Mouse (Mus musculus): ENCODE results near the gene Tab1. TPM values are rescaled to one million over a fixed set of nuclear protein-coding genes. Genes with fewer than 3 reads are reported as not detected.

Tab1 gene
- polyA plus RNA-seq, 1 experiment: 33.6 TPM

- no peaks in the 10 kb centered on the region for H3K4me1 ChIP-seq (ENCODE audit: control insufficient read depth, insufficient read depth, low read length)
- H3K27ac ChIP-seq (ENCODE audit: insufficient read depth, low read length): no peak overlapping the region
- TF ChIP-seq CTCF (IDR thresholded peaks at IDR 0.05; ENCODE audit: extremely low read depth, insufficient read depth, low read length): no peak
- TF ChIP-seq POLR2A (IDR thresholded peaks at IDR 0.05; ENCODE audit: extremely low read depth, insufficient read depth, low read length): no peak
- H3K4me3 ChIP-seq (ENCODE audit: insufficient read depth, low read length): no peak overlapping the region
Observed at GRCm38 (mm10) chr15:80157197-80157943, 24.4 kb downstream of the Tab1 start.

- Histone ChIP-seq H3K27ac (ENCODE audit: insufficient read depth, low read length) (no peak overlapping the region), H3K4me1 (ENCODE audit: control insufficient read depth, insufficient read depth, low read length) (no peaks in the 10 kb centered on the region), H3K4me3 (ENCODE audit: insufficient read depth, low read length) (no peak overlapping the region)
- no peak for TF ChIP-seq CTCF (IDR thresholded peaks at IDR 0.05; ENCODE audit: extremely low read depth, insufficient read depth, low read length)
- TF ChIP-seq POLR2A (IDR thresholded peaks at IDR 0.05; ENCODE audit: extremely low read depth, insufficient read depth, low read length): no peak
Observed at GRCm38 (mm10) chr15:80158001-80158706, 25.2 kb downstream of the Tab1 start.

GRCm38 (mm10) chr15:80158707-80159090 is 25.8 kb downstream of the Tab1 start:
- H3K4me1 ChIP-seq (ENCODE audit: control insufficient read depth, insufficient read depth, low read length): no peaks in the 10 kb centered on the region
- H3K4me3 ChIP-seq (ENCODE audit: insufficient read depth, low read length): no peak overlapping the region
- no peak overlapping the region for H3K27ac ChIP-seq (ENCODE audit: insufficient read depth, low read length)
- TF ChIP-seq CTCF (IDR thresholded peaks at IDR 0.05; ENCODE audit: extremely low read depth, insufficient read depth, low read length): no peak

- H3K4me1 ChIP-seq (ENCODE audit: control insufficient read depth, insufficient read depth, low read length): no peaks in the 10 kb centered on the region
- no peak overlapping the region for H3K4me3 ChIP-seq (ENCODE audit: insufficient read depth, low read length)
- no peak overlapping the region for H3K27ac ChIP-seq (ENCODE audit: insufficient read depth, low read length)
- TF ChIP-seq CTCF (IDR thresholded peaks at IDR 0.05; ENCODE audit: extremely low read depth, insufficient read depth, low read length): no peak
- no peak for TF ChIP-seq POLR2A (IDR thresholded peaks at IDR 0.05; ENCODE audit: extremely low read depth, insufficient read depth, low read length)
Observed at GRCm38 (mm10) chr15:80159286-80159901, 26.5 kb downstream of the Tab1 start.

GRCm38 (mm10) chr15:80160223-80160622 is 27.3 kb downstream of the Tab1 start:
- Histone ChIP-seq H3K4me1 (ENCODE audit: control insufficient read depth, insufficient read depth, low read length) (no peaks in the 10 kb centered on the region), H3K27ac (ENCODE audit: insufficient read depth, low read length) (0 out of 2 replicates have a peak overlapping the region, but pooled peaks have one; percentile 28)

GRCm38 (mm10) chr15:80160726-80161125 is 27.8 kb downstream of the Tab1 start:
- H3K27ac ChIP-seq (ENCODE audit: insufficient read depth, low read length): no peak overlapping the region
- 0 out of 2 replicates have a peak, but pooled peaks cover 1% of the 10 kb centered on the region for H3K4me1 ChIP-seq (ENCODE audit: control insufficient read depth, insufficient read depth, low read length)
- TF ChIP-seq CTCF (IDR thresholded peaks at IDR 0.05; ENCODE audit: extremely low read depth, insufficient read depth, low read length): no peak
- no peak for TF ChIP-seq POLR2A (IDR thresholded peaks at IDR 0.05; ENCODE audit: extremely low read depth, insufficient read depth, low read length)
- no peak overlapping the region for H3K4me3 ChIP-seq (ENCODE audit: insufficient read depth, low read length)

More at GRCm38 (mm10) chr15:80160223-80160622, 27.3 kb downstream of the Tab1 start:
- no peak for TF ChIP-seq POLR2A (IDR thresholded peaks at IDR 0.05; ENCODE audit: extremely low read depth, insufficient read depth, low read length)
- no peak for TF ChIP-seq CTCF (IDR thresholded peaks at IDR 0.05; ENCODE audit: extremely low read depth, insufficient read depth, low read length)
- H3K4me3 ChIP-seq (ENCODE audit: insufficient read depth, low read length): no peak overlapping the region

- no peak overlapping the region for H3K27ac ChIP-seq (ENCODE audit: insufficient read depth, low read length)
- 0 out of 2 replicates have a peak, but pooled peaks cover 1% of the 10 kb centered on the region for H3K4me1 ChIP-seq (ENCODE audit: control insufficient read depth, insufficient read depth, low read length)
- H3K4me3 ChIP-seq (ENCODE audit: insufficient read depth, low read length): no peak overlapping the region
- TF ChIP-seq CTCF (IDR thresholded peaks at IDR 0.05; ENCODE audit: extremely low read depth, insufficient read depth, low read length) (no peak), POLR2A (IDR thresholded peaks at IDR 0.05; ENCODE audit: extremely low read depth, insufficient read depth, low read length) (no peak)
Observed at GRCm38 (mm10) chr15:80161199-80161598, 28.3 kb downstream of the Tab1 start.

GRCm38 (mm10) chr15:80162401-80162964 is 29.6 kb downstream of the Tab1 start:
- Histone ChIP-seq H3K4me3 (ENCODE audit: insufficient read depth, low read length) (no peak overlapping the region), H3K4me1 (ENCODE audit: control insufficient read depth, insufficient read depth, low read length) (0 out of 2 replicates have a peak, but pooled peaks cover 1% of the 10 kb centered on the region), H3K27ac (ENCODE audit: insufficient read depth, low read length) (no peak overlapping the region)
- no peak for TF ChIP-seq CTCF (IDR thresholded peaks at IDR 0.05; ENCODE audit: extremely low read depth, insufficient read depth, low read length)
- no peak for TF ChIP-seq POLR2A (IDR thresholded peaks at IDR 0.05; ENCODE audit: extremely low read depth, insufficient read depth, low read length)

- Histone ChIP-seq H3K27ac (ENCODE audit: insufficient read depth, low read length) (no peak overlapping the region), H3K4me1 (ENCODE audit: control insufficient read depth, insufficient read depth, low read length) (0 out of 2 replicates have a peak, but pooled peaks cover 1% of the 10 kb centered on the region), H3K4me3 (ENCODE audit: insufficient read depth, low read length) (no peak overlapping the region)
- TF ChIP-seq POLR2A (IDR thresholded peaks at IDR 0.05; ENCODE audit: extremely low read depth, insufficient read depth, low read length): no peak
- TF ChIP-seq CTCF (IDR thresholded peaks at IDR 0.05; ENCODE audit: extremely low read depth, insufficient read depth, low read length): 0 out of 2 replicates have a peak, but pooled peaks have one; percentile 2
Observed at GRCm38 (mm10) chr15:80163274-80163673, 30.3 kb downstream of the Tab1 start.

Measured in cortical plate, adult 2 months (tissue).